In the genomic region with DNA sequence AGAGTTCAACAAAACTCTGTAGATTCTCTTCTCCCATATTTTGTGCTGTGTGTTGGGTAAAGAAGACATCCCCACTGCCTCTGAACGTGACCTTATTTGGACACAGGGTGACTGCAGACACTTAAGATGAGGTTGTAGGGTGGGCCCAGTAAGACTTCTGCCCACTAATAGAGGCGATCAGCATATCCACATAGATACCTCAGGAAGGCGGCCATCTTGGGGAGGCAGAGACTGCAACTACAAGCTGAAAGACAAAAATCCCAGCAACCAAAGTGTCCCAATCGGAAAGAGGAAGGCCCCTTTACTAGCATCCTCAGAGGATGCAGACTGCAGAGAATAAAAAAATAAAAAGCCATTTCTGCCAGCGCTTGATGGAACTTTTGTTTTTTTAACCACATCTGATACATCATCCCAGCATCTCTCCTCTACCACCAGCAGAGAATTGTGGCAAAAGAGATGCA, we compare ENCODE assay signal across 24 mouse cellular contexts. TPM values are rescaled to one million over a fixed set of nuclear protein-coding genes. Genes with fewer than 3 reads are reported as not detected.
"Had no signal": no experiment of that assay in that cellular context is flagged by ENCODE, and none has a peak within 500 bp of the region (broad histone marks: within the 10 kb centered on the region; RNA-seq: fewer than 3 reads in every experiment).

No protein-coding gene starts in this region.

- DNase-seq: gastrocnemius, adult 2 months; gastrocnemius, postnatal 10 days; gastrocnemius, postnatal 25 days; heart, adult 18-20 months; heart, postnatal 10 days; heart, postnatal 4 days; kidney, adult 11 months; kidney, adult 2 months; kidney, adult 9 months; kidney, postnatal 14 days; kidney, postnatal 36 days; layer of hippocampus, adult 9-11 months; layer of hippocampus, postnatal 36 days had no signal

- H3K9ac ChIP-seq: heart, embryonic 12.5 days; hindbrain, embryonic 12.5 days; hindbrain, embryonic 14.5 days; kidney, embryonic 15.5 days; limb, embryonic 13.5 days; limb, embryonic 15.5 days; liver, embryonic 12.5 days; liver, embryonic 14.5 days had no signal

- H3K4me3 ChIP-seq: gastrocnemius, adult 2 months; heart, embryonic 10.5 days; heart, embryonic 12.5 days; hindbrain, embryonic 10.5 days; hindbrain, embryonic 12.5 days; kidney, embryonic 15.5 days; limb, embryonic 13.5 days; limb, embryonic 15.5 days; liver, embryonic 12.5 days had no signal

- H3K27me3 ChIP-seq: limb, embryonic 15.5 days had no signal

- H3K27ac ChIP-seq: gastrocnemius, adult 2 months; heart, embryonic 10.5 days; hindbrain, embryonic 10.5 days; hindbrain, embryonic 12.5 days; hindbrain, embryonic 14.5 days; kidney, embryonic 15.5 days; kidney, postnatal 0 days; limb, embryonic 13.5 days; limb, embryonic 15.5 days; liver, embryonic 12.5 days; liver, embryonic 14.5 days had no signal

- H3K9me3 ChIP-seq: heart, embryonic 10.5 days; heart, embryonic 12.5 days; hindbrain, embryonic 10.5 days; hindbrain, embryonic 12.5 days; kidney, embryonic 15.5 days; limb, embryonic 13.5 days; limb, embryonic 15.5 days; liver, embryonic 12.5 days had no signal

- H3K36me3 ChIP-seq: heart, embryonic 10.5 days; heart, embryonic 12.5 days; hindbrain, embryonic 10.5 days; hindbrain, embryonic 12.5 days; kidney, embryonic 15.5 days; limb, embryonic 13.5 days; limb, embryonic 15.5 days; liver, embryonic 12.5 days had no signal

- H3K4me2 ChIP-seq: heart, embryonic 12.5 days; hindbrain, embryonic 12.5 days; hindbrain, embryonic 14.5 days; kidney, embryonic 15.5 days; limb, embryonic 13.5 days; limb, embryonic 15.5 days; liver, embryonic 12.5 days had no signal

- H3K4me1 ChIP-seq: liver, embryonic 12.5 days had no signal

RNA-seq across cellular contexts. Expression of a gene that starts 2.0 kb away (rescaled TPM):
- polyA plus RNA-seq: heart, embryonic 10.5 days had no signal
